Mouse (Mus musculus) heart, postnatal 0 days (tissue): ENCODE results near the gene Dab1.

Experiments used
- CTCF ChIP-seq: IDR thresholded peaks from 2 replicates; pipeline ENCODE4 v1.5.1; 2016; ENCODE audit warnings: antibody characterized with exemption, control low read depth, low read depth
- EP300 ChIP-seq: IDR thresholded peaks from 2 replicates; pipeline ENCODE4 v1.6.1; 2016; ENCODE audit warnings: antibody characterized with exemption, low read depth

- TF ChIP-seq EP300 = no peak
- no peak for TF ChIP-seq CTCF
Observed at GRCm38 (mm10) chr4:104680475-104680874, 1061.3 kb downstream of the Dab1 start.
